Mouse (Mus musculus): ENCODE results near the gene 2900026A02Rik.

The 2900026A02Rik gene

DNA sequence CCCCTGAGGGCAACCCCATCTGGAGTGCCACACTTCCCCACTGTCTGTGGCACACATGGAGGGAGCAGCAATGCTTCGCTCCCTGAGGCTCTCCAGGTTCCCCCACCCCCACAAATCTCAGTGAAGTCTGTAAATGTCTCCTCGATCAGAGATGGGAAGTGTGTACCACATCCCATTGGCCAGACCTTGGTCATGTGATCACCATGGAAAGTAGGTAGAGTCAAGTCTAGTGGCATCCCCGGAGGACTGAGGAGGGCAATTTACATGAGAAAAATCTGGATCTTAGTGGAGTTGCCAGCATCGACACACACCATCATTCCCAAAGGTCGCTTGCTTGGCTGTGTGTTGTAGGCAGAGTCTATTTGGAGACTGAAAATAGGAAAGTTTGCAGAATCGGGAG, 182.4 kb downstream of the 2900026A02Rik start:
- DNase-seq (ENCODE audit: low read depth) = no peak

Measured in c-Kit-positive CD71-positive TER-119-negative erythroid progenitor cells, embryonic 14.5 days (primary cell).